Mouse (Mus musculus) cerebellum, adult 11 months (tissue): ENCODE measurements around the gene Prpf4.

Source experiments
- DNase-seq: peaks from one replicate; pipeline ENCODE4 v3.0.0; 2022

The Prpf4 gene

GRCm38 (mm10) chr4:62408601-62409282 lies at the start of gene Prpf4, which contains the start of gene Cdc26:
Gene Prpf4 (plus strand): TSS chr4:62408797.
Gene Cdc26 (minus strand): TSS chr4:62408642.
- peak; percentile 95 for DNase-seq

DNA sequence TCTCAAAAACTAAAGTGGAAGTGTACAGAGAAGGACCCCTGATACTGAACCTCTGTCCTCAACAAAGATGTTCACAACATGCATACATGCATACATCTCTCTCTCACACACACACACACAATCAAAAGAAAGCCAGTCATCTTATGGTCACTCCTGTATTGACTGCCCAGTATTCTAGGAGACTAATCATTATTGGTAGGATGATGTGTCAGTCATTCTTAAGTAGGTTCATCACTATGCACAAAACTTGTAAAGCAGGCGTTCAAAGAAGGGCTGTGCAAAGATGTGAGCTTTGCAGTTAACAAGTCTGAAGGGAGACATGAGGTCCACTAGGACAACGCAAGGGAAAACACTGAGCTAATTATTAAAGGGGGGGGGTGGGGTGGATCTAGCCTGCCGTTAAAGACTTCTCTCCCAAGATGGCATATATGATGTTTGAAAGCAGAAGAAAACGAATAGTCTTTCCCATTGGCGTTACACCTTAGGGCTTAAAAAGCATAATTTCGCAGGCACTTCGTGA lies 49.3 kb upstream of the Prpf4 start:
- no peak for DNase-seq

GRCm38 (mm10) chr4:62360088-62360804 lies 48.4 kb upstream of the Prpf4 start, which contains the start of the genes Fkbp15 and Slc31a1:
Gene Fkbp15 (minus strand): TSS chr4:62360548.
Gene Slc31a1 (plus strand): TSS chr4:62360727.
- peak; percentile 93 for DNase-seq

GRCm38 (mm10) chr4:62360805-62361455 lies 47.7 kb upstream of the Prpf4 start:
- DNase-seq: no peak

- no peak for DNase-seq
Observed at GRCm38 (mm10) chr4:62361571-62361970, 47.0 kb upstream of the Prpf4 start.

DNA sequence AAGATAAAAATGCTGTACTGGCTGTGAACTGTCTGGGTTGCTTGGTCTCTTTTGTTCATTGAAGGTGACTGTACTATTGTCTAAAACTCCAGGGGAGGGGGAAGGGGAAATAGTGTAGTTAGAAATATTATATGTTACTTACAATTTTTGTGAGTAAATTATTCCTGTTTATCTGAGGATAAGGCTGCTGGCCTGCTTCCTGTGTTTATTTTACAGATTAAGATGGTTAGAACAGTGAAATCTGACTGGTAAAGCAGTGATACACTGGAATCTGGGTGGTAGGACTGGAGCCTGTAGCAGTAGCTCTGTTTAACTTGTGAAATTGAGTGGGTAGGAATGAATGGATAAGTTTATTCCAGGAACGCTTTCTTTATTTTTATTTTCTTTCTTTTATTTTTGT lies 46.6 kb upstream of the Prpf4 start:
- no peak for DNase-seq

DNA sequence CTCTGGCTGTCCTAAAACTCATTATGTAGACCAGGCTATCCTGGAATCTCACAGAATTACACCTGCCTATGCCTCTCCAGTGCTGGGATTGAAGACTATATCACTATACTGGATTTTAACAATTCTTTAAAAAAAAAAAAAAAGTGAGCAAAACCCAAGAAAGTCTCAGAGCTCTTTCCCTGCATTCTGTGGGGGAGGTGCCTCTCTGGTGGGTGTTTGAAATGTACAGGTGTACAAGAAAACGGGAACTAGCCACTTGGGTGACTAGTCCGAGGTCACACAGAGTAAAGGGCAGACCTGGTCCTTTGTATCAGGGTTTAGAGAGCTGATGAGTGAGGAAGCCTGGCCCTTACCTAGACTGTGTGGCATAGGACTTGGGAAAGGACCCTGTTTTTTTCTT lies 46.2 kb upstream of the Prpf4 start:
- no peak for DNase-seq

DNA sequence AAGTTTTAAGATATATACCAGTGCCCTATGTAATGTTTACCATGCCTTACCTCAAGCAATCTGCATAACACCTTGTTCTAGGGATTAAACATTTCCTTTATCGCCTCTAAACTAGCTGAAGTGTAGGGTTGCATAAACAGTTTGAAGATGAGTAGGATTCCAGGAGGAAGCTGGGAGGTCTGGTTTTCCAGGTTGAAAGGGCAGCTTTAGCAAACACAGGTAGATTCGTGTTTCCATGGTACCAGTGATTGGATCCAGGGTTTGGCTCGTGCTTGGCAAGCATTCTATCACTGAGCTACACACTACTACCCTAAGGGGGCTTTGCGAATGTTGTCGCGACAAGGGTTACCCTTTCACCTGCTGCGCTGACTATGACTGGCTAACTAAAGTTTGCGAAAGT lies 44.3 kb upstream of the Prpf4 start:
- DNase-seq: no peak

DNA sequence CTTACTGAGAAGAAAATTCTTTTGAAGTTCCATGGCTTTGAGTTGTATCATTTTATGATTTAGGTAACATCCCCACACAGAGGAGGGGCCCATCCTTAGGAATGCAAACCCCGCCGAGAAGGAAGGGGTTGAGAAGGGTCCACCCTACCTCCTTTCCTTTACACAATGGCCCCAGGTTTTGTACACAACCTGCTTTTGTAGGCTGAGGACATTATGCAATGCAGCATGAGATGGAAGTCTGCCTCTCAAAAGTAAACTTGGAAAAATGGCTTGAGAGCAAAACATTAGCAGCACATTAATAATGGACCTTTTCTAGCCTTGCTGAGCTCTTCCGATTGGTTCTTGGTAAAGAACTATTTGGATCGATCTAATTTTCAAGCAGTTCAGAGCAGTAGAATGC lies 42.3 kb upstream of the Prpf4 start:
- no peak for DNase-seq

GRCm38 (mm10) chr4:62367586-62367985 lies 41.0 kb upstream of the Prpf4 start:
- DNase-seq: no peak

GRCm38 (mm10) chr4:62369091-62369490 lies 39.5 kb upstream of the Prpf4 start:
- no peak for DNase-seq

- DNase-seq: no peak
Observed at GRCm38 (mm10) chr4:62372410-62372809, 36.2 kb upstream of the Prpf4 start.

DNA sequence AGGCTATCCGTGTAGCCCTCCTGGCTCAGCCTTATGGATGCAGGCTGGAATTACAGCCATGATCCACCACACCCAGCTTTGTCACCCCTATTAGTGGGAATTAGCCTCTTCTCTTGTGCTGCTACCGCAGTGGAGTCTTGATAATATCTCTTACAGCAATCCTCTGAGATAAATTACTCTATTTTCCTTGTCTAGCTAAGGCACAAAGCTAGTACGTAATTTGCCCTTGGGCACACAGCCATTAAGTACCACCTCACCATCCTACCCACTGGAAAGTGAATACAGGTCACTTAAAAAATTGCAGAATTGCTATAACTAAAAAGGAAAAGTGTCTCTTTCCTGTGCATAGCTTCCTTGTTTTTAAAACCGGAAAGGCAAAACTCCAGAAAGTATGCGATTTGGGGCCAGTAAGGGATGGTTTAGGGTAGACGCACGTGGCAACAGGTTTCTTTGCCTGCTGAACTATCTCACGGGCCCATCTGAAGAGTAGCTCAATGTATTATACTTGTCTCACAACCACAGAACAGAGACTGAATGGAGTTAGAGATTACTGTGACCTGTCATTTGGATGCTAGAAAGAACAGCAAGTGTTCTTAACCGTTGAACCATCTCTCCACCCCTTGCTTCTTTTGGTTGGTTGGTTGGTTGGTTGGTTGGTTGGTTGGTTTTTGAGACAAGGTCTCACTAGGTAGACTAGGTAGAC lies 35.6 kb upstream of the Prpf4 start:
- no peak for DNase-seq

- DNase-seq: no peak
Observed at GRCm38 (mm10) chr4:62373668-62374067, 34.9 kb upstream of the Prpf4 start.

- DNase-seq: no peak
Observed at GRCm38 (mm10) chr4:62374342-62374741, 34.3 kb upstream of the Prpf4 start.

DNA sequence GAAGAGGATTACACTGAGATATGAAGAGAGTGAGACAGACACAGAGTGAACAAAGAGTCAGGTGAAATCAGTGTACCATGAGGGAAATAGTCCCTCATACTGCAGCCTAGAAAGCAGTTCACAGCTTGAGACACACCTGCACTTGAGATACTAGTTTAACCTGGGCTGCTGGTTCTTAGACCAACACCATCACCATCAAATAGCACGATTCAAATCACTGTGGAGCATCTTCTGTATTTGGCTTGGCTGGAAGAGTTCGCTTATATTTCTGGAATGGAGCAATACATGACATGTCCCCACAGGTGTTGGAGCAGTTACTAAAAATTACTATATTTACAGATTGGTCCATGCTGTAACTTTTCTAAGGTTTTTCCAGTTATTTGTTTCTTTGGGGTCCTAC lies 32.5 kb upstream of the Prpf4 start:
- no peak for DNase-seq

- DNase-seq: no peak
Observed at GRCm38 (mm10) chr4:62379724-62380381, 28.7 kb upstream of the Prpf4 start.

- DNase-seq: no peak
Observed at GRCm38 (mm10) chr4:62383207-62383606, 25.4 kb upstream of the Prpf4 start.

DNA sequence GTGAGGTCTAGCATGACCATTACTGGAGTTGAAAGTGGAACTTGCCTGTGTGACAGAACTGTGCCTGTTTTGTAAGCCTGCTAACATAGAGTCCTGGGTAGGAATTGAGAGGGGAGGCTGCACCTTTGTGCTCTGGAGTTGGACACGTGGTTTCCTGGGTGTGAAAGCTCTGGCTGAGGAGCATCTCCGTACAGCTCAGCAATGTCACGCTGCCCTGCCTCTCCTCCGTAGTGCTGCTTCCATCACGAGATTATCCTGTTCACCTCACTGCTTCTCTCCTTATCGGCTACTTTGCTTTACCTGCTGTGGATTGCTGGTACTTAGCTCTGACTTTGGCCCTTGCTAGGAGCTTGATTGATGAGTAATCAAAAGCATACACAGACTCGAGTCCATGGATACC lies 24.8 kb upstream of the Prpf4 start:
- no peak for DNase-seq

DNA sequence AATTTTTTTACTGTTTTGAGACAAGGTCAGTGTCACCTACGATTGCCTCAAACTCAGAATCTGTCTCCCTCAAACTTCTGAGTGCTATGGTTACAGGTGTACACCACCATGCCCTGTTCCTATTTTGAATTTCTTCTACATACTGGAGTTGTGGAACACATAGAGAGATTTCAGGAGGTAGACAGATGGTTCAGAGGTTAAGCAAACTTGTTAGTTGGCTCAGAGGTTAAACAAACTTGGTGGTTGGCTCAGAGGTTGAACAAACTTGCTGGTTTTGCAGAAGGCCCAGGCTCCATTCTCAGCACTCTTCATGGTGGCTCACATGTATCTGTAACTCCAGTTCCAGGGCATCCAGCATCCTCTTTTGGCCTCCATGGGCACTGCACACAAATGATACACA lies 24.4 kb upstream of the Prpf4 start:
- DNase-seq: no peak

DNA sequence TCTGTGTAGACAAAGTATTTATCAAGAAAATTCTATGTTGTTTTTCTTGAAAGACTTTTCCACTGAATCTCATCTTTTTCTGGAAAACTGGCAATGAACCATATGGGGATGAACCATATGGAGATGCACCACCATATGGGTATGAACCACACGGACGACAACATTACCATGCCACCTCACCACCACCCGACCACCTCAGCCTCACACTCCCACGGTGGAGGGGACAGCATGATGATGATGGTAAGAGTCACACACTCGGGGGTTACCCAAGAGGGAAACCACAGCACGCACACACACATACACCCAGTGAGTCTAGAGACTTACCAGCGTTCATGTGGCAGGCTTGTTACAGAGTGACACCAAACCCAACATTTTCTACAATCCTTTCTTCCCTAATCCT lies 23.2 kb upstream of the Prpf4 start:
- DNase-seq: no peak
